Mouse (Mus musculus) E14TG2a.4 (cell line): Measurements from ENCODE around the gene Tat.
A peak's percentile ranks its signal among the peaks of the same experiment; 100 is the strongest.

Experiments used
- H3K27me3 ChIP-seq: 2 replicates; pipeline ENCODE4 v1.6.1; 2014; ENCODE audit warnings: low read length, control low read depth; ENCODE audit not compliant: insufficient read depth
- H3K36me3 ChIP-seq: 2 replicates; pipeline ENCODE4 v1.6.1; 2014; ENCODE audit warnings: low read length, control low read depth; ENCODE audit not compliant: insufficient read depth
- H3K4me1 ChIP-seq: replicated peaks from 2 replicates; pipeline ENCODE4 v1.6.1; 2014; ENCODE audit warnings: low read depth, low read length, control low read depth
- H3K4me3 ChIP-seq: replicated peaks from 2 replicates; pipeline ENCODE4 v1.5.1; 2014; ENCODE audit warnings: mild to moderate bottlenecking, low read length
- H3K9me3 ChIP-seq: 2 replicates; pipeline ENCODE4 v1.6.1; 2014; ENCODE audit warnings: low read length, control low read depth
- CTCF ChIP-seq: conservative IDR thresholded peaks from 2 replicates; pipeline ENCODE4 v1.5.1; 2014; ENCODE audit warnings: low read length
- NANOG ChIP-seq: IDR thresholded peaks from 2 replicates; pipeline ENCODE4 v1.6.1; 2014; ENCODE audit warnings: borderline replicate concordance, low read length, mixed read lengths
- POU5F1 ChIP-seq: IDR thresholded peaks from 2 replicates; pipeline ENCODE4 v1.6.1; 2014; ENCODE audit warnings: low read length, borderline replicate concordance

Gene Tat

GRCm38 (mm10) chr8:109970323-109970722 is 19.9 kb upstream of the Tat start:
- no peaks in the 10 kb centered on the region for H3K36me3 ChIP-seq
- peaks cover 22% of the 10 kb centered on the region for H3K27me3 ChIP-seq
- peaks cover 12% of the 10 kb centered on the region; the same call in 1 of the 2 replicates for H3K4me1 ChIP-seq
- H3K4me3 ChIP-seq: no peak overlapping the region
- no peak for TF ChIP-seq POU5F1
- TF ChIP-seq CTCF: peak; percentile 91
- H3K9me3 ChIP-seq: no peaks in the 10 kb centered on the region

- Histone ChIP-seq H3K4me3 (no peak overlapping the region), H3K9me3 (peaks cover 5% of the 10 kb centered on the region), H3K27me3 (peaks cover 16% of the 10 kb centered on the region), H3K4me1 (peaks cover 12% of the 10 kb centered on the region; the same call in 1 of the 2 replicates), H3K36me3 (no peaks in the 10 kb centered on the region)
- no peak for TF ChIP-seq POU5F1
- TF ChIP-seq NANOG: no peak
- TF ChIP-seq CTCF: no peak
These were observed 17.3 kb upstream of the Tat start for GRCm38 (mm10) chr8:109972901-109973300.

GRCm38 (mm10) chr8:109979339-109979738 is 10.9 kb upstream of the Tat start:
- peaks cover 5% of the 10 kb centered on the region for H3K9me3 ChIP-seq
- H3K36me3 ChIP-seq: no peaks in the 10 kb centered on the region
- TF ChIP-seq NANOG (no peak), POU5F1 (no peak), CTCF (no peak)
- no peak overlapping the region for H3K4me3 ChIP-seq
- H3K4me1 ChIP-seq: peaks cover 7% of the 10 kb centered on the region
- 0 out of 2 replicates have a peak, but pooled peaks cover 6% of the 10 kb centered on the region for H3K27me3 ChIP-seq

GRCm38 (mm10) chr8:109982386-109983105 is 7.7 kb upstream of the Tat start:
- Histone ChIP-seq H3K4me3 (no peak overlapping the region), H3K9me3 (0 out of 2 replicates have a peak, but pooled peaks cover 5% of the 10 kb centered on the region), H3K4me1 (peaks cover 10% of the 10 kb centered on the region), H3K36me3 (no peaks in the 10 kb centered on the region), H3K27me3 (peaks cover 7% of the 10 kb centered on the region; the same call in 1 of the 2 replicates)
- TF ChIP-seq NANOG: no peak
- TF ChIP-seq CTCF: no peak
- no peak for TF ChIP-seq POU5F1

- no peak overlapping the region for H3K4me3 ChIP-seq
- no peaks in the 10 kb centered on the region for H3K36me3 ChIP-seq
- no peak for TF ChIP-seq CTCF
- TF ChIP-seq NANOG: no peak
- TF ChIP-seq POU5F1: no peak
- peaks cover 8% of the 10 kb centered on the region for H3K9me3 ChIP-seq
- H3K27me3 ChIP-seq: peaks cover 7% of the 10 kb centered on the region; the same call in 1 of the 2 replicates
- H3K4me1 ChIP-seq: peaks cover 10% of the 10 kb centered on the region
These were observed 6.3 kb upstream of the Tat start for GRCm38 (mm10) chr8:109983944-109984343.

- Histone ChIP-seq H3K36me3 (no peaks in the 10 kb centered on the region), H3K4me3 (no peak overlapping the region), H3K27me3 (peaks cover 4% of the 10 kb centered on the region; the same call in 1 of the 2 replicates), H3K4me1 (peaks cover 10% of the 10 kb centered on the region), H3K9me3 (peaks cover 12% of the 10 kb centered on the region)
- TF ChIP-seq POU5F1 (no peak), CTCF (no peak), NANOG (no peak)
These were observed 3.9 kb upstream of the Tat start for GRCm38 (mm10) chr8:109986384-109986783.

GRCm38 (mm10) chr8:109987776-109988175 is 2.5 kb upstream of the Tat start:
- peaks cover 12% of the 10 kb centered on the region for H3K9me3 ChIP-seq
- H3K36me3 ChIP-seq: no peaks in the 10 kb centered on the region
- H3K4me3 ChIP-seq: no peak overlapping the region
- peaks cover 10% of the 10 kb centered on the region for H3K4me1 ChIP-seq
- peaks cover 2% of the 10 kb centered on the region; the same call in 1 of the 2 replicates for H3K27me3 ChIP-seq
- TF ChIP-seq POU5F1 (no peak), CTCF (no peak), NANOG (no peak)

GRCm38 (mm10) chr8:109989151-109989550 is 1.1 kb upstream of the Tat start:
- Histone ChIP-seq H3K36me3 (no peaks in the 10 kb centered on the region), H3K4me3 (no peak overlapping the region), H3K4me1 (peaks cover 5% of the 10 kb centered on the region), H3K27me3 (peaks cover 2% of the 10 kb centered on the region; the same call in 1 of the 2 replicates), H3K9me3 (peaks cover 12% of the 10 kb centered on the region)
- TF ChIP-seq POU5F1 (no peak), CTCF (no peak), NANOG (no peak)

GRCm38 (mm10) chr8:109992166-109992565 is 1.9 kb downstream of the Tat start:
- no peaks in the 10 kb centered on the region; the same call in 1 of the 2 replicates for H3K27me3 ChIP-seq
- no peak for TF ChIP-seq NANOG
- TF ChIP-seq POU5F1: no peak
- no peak for TF ChIP-seq CTCF

More at GRCm38 (mm10) chr8:109992166-109992565, 1.9 kb downstream of the Tat start:
- H3K4me1 ChIP-seq: 0 out of 2 replicates have a peak, but pooled peaks cover 4% of the 10 kb centered on the region
- no peak overlapping the region for H3K4me3 ChIP-seq
- H3K9me3 ChIP-seq: peaks cover 7% of the 10 kb centered on the region
- no peaks in the 10 kb centered on the region for H3K36me3 ChIP-seq
